11 mouse cellular contexts compared by ENCODE assay signal in genomic region chr2:174299091-174299770, GRCm38 (mm10). TPM values are rescaled to one million over a fixed set of nuclear protein-coding genes. Genes with fewer than 3 reads are reported as not detected.
DNase-seq lines count a peak whose midpoint lies in the region; ATAC-seq lines count a peak whose summit lies in the region.
"Had no signal": no experiment of that assay in that cellular context is flagged by ENCODE, and none has a peak within 500 bp of the region (broad histone marks: within the 10 kb centered on the region; RNA-seq: fewer than 3 reads in every experiment).

No protein-coding gene starts in this region.

- H3K4me3 ChIP-seq in liver, embryonic 11.5 days (ENCODE audit: low read depth, low read length): peak overlapping the region; percentile 40
- peak overlapping the region; percentile 29 for H3K4me3 ChIP-seq in forebrain, embryonic 11.5 days (ENCODE audit: low read depth, low read length)
- H3K4me3 ChIP-seq in limb, embryonic 10.5 days: peak overlapping the region; percentile 52
- peak overlapping the region; percentile 31 for H3K4me3 ChIP-seq in neural tube, embryonic 12.5 days

- H3K36me3 ChIP-seq in liver, embryonic 11.5 days (ENCODE audit: control insufficient read depth, insufficient read depth, low read length): 0 out of 2 replicates have a peak, but pooled peaks cover 3% of the 10 kb centered on the region
- H3K36me3 ChIP-seq in forebrain, embryonic 11.5 days (ENCODE audit: control insufficient read depth, insufficient read depth, low read length): no peaks in the 10 kb centered on the region
- H3K36me3 ChIP-seq in limb, embryonic 10.5 days: peaks cover 16% of the 10 kb centered on the region
- H3K36me3 ChIP-seq in neural tube, embryonic 12.5 days: peaks cover 3% of the 10 kb centered on the region; the same call in 1 of the 2 replicates

- 49% methylated on average over 48 of the region's 48 CpGs for WGBS in liver, embryonic 11.5 days
- 57% methylated on average over 48 of the region's 48 CpGs for WGBS in forebrain, embryonic 11.5 days
- WGBS in limb, embryonic 10.5 days: 46% methylated on average over 48 of the region's 48 CpGs
- WGBS in neural tube, embryonic 12.5 days: 58% methylated on average over 48 of the region's 48 CpGs

- H3K9me3 ChIP-seq in liver, embryonic 11.5 days (ENCODE audit: control insufficient read depth, low read length): peaks cover 33% of the 10 kb centered on the region
- H3K9me3 ChIP-seq in forebrain, embryonic 11.5 days (ENCODE audit: control insufficient read depth, low read length): peaks cover 21% of the 10 kb centered on the region
- H3K9me3 ChIP-seq in limb, embryonic 10.5 days (replicated peaks): peaks cover 40% of the 10 kb centered on the region
- H3K9me3 ChIP-seq in neural tube, embryonic 12.5 days: peaks cover 67% of the 10 kb centered on the region

- H3K27me3 ChIP-seq in liver, embryonic 11.5 days (replicated peaks; ENCODE audit: control insufficient read depth, insufficient read depth, low read length): peaks cover 35% of the 10 kb centered on the region
- H3K27me3 ChIP-seq in forebrain, embryonic 11.5 days (ENCODE audit: control insufficient read depth, insufficient read depth, low read length): peaks cover 34% of the 10 kb centered on the region
- H3K27me3 ChIP-seq in limb, embryonic 10.5 days (ENCODE audit: low read depth, poor library complexity, severe bottlenecking): peaks cover 42% of the 10 kb centered on the region
- peaks cover 30% of the 10 kb centered on the region for H3K27me3 ChIP-seq in neural tube, embryonic 12.5 days (replicated peaks)
- H3K27me3 ChIP-seq: Patski had no signal

- ATAC-seq in liver, embryonic 11.5 days (replicated peaks; ENCODE audit: low FRiP score): no peak
- no peak for ATAC-seq in forebrain, embryonic 11.5 days (replicated peaks; ENCODE audit: low FRiP score)
- no peak for ATAC-seq in neural tube, embryonic 12.5 days (ENCODE audit: low FRiP score, low read depth)
- ATAC-seq: Patski had no signal

- no peak for DNase-seq in liver, embryonic 11.5 days (ENCODE audit: low spot score)
- DNase-seq in liver: no peak
- DNase-seq in forebrain, embryonic 11.5 days (ENCODE audit: low spot score): peak; percentile 63
- peak; percentile 52 for DNase-seq in limb, embryonic 10.5 days (ENCODE audit: low spot score)
- no peak for DNase-seq in left cerebral cortex, postnatal 25 days (ENCODE audit: low spot score in 2 of 2)
- DNase-seq in gastrocnemius, postnatal 10 days: no peak
- no peak for DNase-seq in right cerebral cortex, adult 18-20 months
- DNase-seq: cerebellum, adult 9-10 months; kidney, adult 8-10 months had no signal

- H3K9ac ChIP-seq in liver, embryonic 11.5 days (ENCODE audit: low read depth, low read length): no peak overlapping the region
- H3K9ac ChIP-seq in forebrain, embryonic 11.5 days (ENCODE audit: low read length): no peak overlapping the region
- H3K9ac ChIP-seq in neural tube, embryonic 12.5 days: 0 out of 2 replicates have a peak overlapping the region, but pooled peaks have one; percentile 26

- no peak overlapping the region for H3K27ac ChIP-seq in liver, embryonic 11.5 days (ENCODE audit: low read depth, low read length)
- H3K27ac ChIP-seq in forebrain, embryonic 11.5 days (ENCODE audit: low read depth, low read length): no peak overlapping the region
- H3K27ac ChIP-seq in limb, embryonic 10.5 days: no peak overlapping the region
- no peak overlapping the region for H3K27ac ChIP-seq in neural tube, embryonic 12.5 days

- intact Hi-C loops in left cerebral cortex, postnatal 25 days (cut with DNase I): loop anchor here (5.0 kb wide), 1 partner anchor 222 kb away; the partner anchor contains the start of gene Stx16

- no peaks in the 10 kb centered on the region; the same call in none of the 2 replicates for H3K4me1 ChIP-seq in liver, embryonic 11.5 days (replicated peaks; ENCODE audit: control insufficient read depth, insufficient read depth, low read length)
- peaks cover 4% of the 10 kb centered on the region; the same call in 1 of the 2 replicates for H3K4me1 ChIP-seq in forebrain, embryonic 11.5 days (replicated peaks; ENCODE audit: control insufficient read depth, insufficient read depth, low read length)
- peaks cover 26% of the 10 kb centered on the region for H3K4me1 ChIP-seq in limb, embryonic 10.5 days
- peaks cover 19% of the 10 kb centered on the region; the same call in 1 of the 2 replicates for H3K4me1 ChIP-seq in neural tube, embryonic 12.5 days

- peak overlapping the region; percentile 79 for H3K4me2 ChIP-seq in liver, embryonic 11.5 days
- H3K4me2 ChIP-seq in forebrain, embryonic 11.5 days (ENCODE audit: low read depth, low read length, severe bottlenecking): peak overlapping the region; percentile 46
- peak overlapping the region; percentile 54 for H3K4me2 ChIP-seq in neural tube, embryonic 12.5 days (replicated peaks)

RNA-seq across cellular contexts. Expression of gene Gnas, which starts 15.1 kb away (rescaled TPM):
- polyA plus RNA-seq in liver, embryonic 11.5 days (2014; fragmentation: Nextera tagmentation; extraction: Ambion mirVana): 729 and 742 TPM in 2 replicates
- 1,123 and 1,194 TPM in 2 replicates for polyA plus RNA-seq in forebrain, embryonic 11.5 days (2014; fragmentation: Nextera tagmentation; extraction: Ambion mirVana)
- 1,045 and 1,269 TPM in 2 replicates for polyA plus RNA-seq in limb, embryonic 10.5 days (2016; fragmentation: Nextera tagmentation; extraction: Ambion mirVana)
- polyA plus RNA-seq in neural tube, embryonic 12.5 days (2016; fragmentation: Nextera tagmentation; extraction: Ambion mirVana): 1,608 and 1,653 TPM in 2 replicates
- 1,000 to 10,000 TPM; 1,712 to 1,744 TPM for total RNA-seq in left cerebral cortex, postnatal 25 days (2021)
- 1,000 to 10,000 TPM; 2,149 to 2,299 TPM for total RNA-seq in gastrocnemius, postnatal 10 days (2021)

RNA-seq across cellular contexts. Expression of gene Gm20721, which starts 47.3 kb away (rescaled TPM):
- 7.3 and 7.7 TPM in 2 replicates for polyA plus RNA-seq in liver, embryonic 11.5 days (2014; fragmentation: Nextera tagmentation; extraction: Ambion mirVana)
- 6.5 and 7.3 TPM in 2 replicates for polyA plus RNA-seq in forebrain, embryonic 11.5 days (2014; fragmentation: Nextera tagmentation; extraction: Ambion mirVana)
- 14.9 and 15.2 TPM in 2 replicates for polyA plus RNA-seq in limb, embryonic 10.5 days (2016; fragmentation: Nextera tagmentation; extraction: Ambion mirVana)
- polyA plus RNA-seq in neural tube, embryonic 12.5 days (2016; fragmentation: Nextera tagmentation; extraction: Ambion mirVana): 11.6 and 20.7 TPM in 2 replicates
- 1 to 10 TPM; 2.2 to 3.0 TPM for total RNA-seq in left cerebral cortex, postnatal 25 days (2021)
- total RNA-seq in gastrocnemius, postnatal 10 days (2021): 1 to 10 TPM; 3.5 to 4.2 TPM

Comparison
In these comparisons a context has a peak if more than half of its experiments do, and no peak if none do; other contexts are left out.
1. DNase-seq: peak in forebrain, embryonic 11.5 days (single experiment) and limb, embryonic 10.5 days (single experiment); none in liver, embryonic 11.5 days (single experiment), liver (single experiment), left cerebral cortex, postnatal 25 days (0 of 2), gastrocnemius, postnatal 10 days (single experiment) and right cerebral cortex, adult 18-20 months (single experiment).
2. Peak in every context shown above with its lines, with median percentiles within 50 percentile points of each other: H3K4me2 ChIP-seq and H3K4me3 ChIP-seq.